2 mouse cellular contexts compared by ENCODE assay signal in the genomic region with DNA sequence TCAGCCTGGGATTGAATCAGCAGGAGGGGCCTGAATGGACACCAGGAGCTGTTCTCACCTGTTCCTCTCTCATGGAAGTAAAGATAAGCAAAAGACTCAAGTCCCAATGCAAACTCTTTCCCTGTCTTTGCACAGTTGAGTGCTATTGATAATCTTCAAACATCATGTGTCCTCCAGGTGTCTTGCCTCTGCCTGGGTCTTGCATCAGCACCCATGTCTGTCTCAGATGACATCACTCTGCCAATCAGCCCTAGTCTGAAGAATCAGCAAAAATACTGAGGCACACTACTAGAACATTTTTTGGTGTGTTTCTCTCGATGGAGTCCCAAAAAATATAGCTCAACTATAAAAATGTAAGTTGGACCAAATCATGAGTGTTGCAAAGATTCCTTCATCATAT.
TF ChIP-seq lines count a peak whose summit lies in the region.

No protein-coding gene starts in this region.

TF ChIP-seq in CH12.LX, 34 proteins besides CTCF, POLR2A, EP300 and RAD21:
- TF ChIP-seq ZMIZ1 (IDR thresholded peaks at IDR 0.05; ENCODE audit: low read depth, low read length): no peak
- peak; percentile 54; the same call in 1 of the 2 replicates for TF ChIP-seq MEF2A (IDR thresholded peaks at IDR 0.05; ENCODE audit: borderline replicate concordance, low read depth, low read length)
- TF ChIP-seq MAX (IDR thresholded peaks at IDR 0.05; ENCODE audit: low read length): peak; percentile 48; the same call in 1 of the 2 replicates
- no peak for TF ChIP-seq USF1 (IDR thresholded peaks at IDR 0.05; ENCODE audit: low read depth, low read length)
- TF ChIP-seq ETS1 (conservative IDR thresholded peaks at IDR 0.05; ENCODE audit: low read depth, low read length): peak; percentile 71
- TF ChIP-seq KAT2A (IDR thresholded peaks at IDR 0.05; ENCODE audit: insufficient replicate concordance, low read length): no peak
- no peak for TF ChIP-seq MXI1 (IDR thresholded peaks at IDR 0.05; ENCODE audit: low read depth, low read length)
- peak; percentile 36; the same call in 1 of the 2 replicates for TF ChIP-seq TCF12 (IDR thresholded peaks at IDR 0.05; ENCODE audit: low read depth, low read length)
- no peak for TF ChIP-seq CHD2 (IDR thresholded peaks at IDR 0.05; ENCODE audit: low read length)
- TF ChIP-seq JUN (IDR thresholded peaks at IDR 0.05; ENCODE audit: insufficient read depth, low read depth, low read length): peak; percentile 17; the same call in 1 of the 2 replicates
- no peak for TF ChIP-seq PAX5 (IDR thresholded peaks at IDR 0.05; ENCODE audit: low read length)
- TF ChIP-seq HCFC1 (IDR thresholded peaks at IDR 0.05; ENCODE audit: low read depth, low read length): no peak
- TF ChIP-seq JUND (conservative IDR thresholded peaks at IDR 0.05; ENCODE audit: low read depth, low read length): no peak; the same call in 1 of the 2 replicates
- peak; percentile 53; the same call in 1 of the 2 replicates for TF ChIP-seq MAFK (IDR thresholded peaks at IDR 0.05; ENCODE audit: insufficient replicate concordance, low read length)
- no peak for TF ChIP-seq RCOR1 (conservative IDR thresholded peaks at IDR 0.05; ENCODE audit: low read depth, low read length)

TF ChIP-seq in MEL, 35 proteins besides CTCF, POLR2A, EP300 and RAD21:
- TF ChIP-seq CHD1 (IDR thresholded peaks at IDR 0.05; ENCODE audit: low read depth, low read length): no peak
- no peak for TF ChIP-seq KAT2A (conservative IDR thresholded peaks at IDR 0.05; ENCODE audit: low read depth, low read length)
- no peak for TF ChIP-seq HCFC1 (IDR thresholded peaks at IDR 0.05; ENCODE audit: low read depth, low read length)
- no peak for TF ChIP-seq ZC3H11A (IDR thresholded peaks at IDR 0.05; ENCODE audit: low read depth, low read length)
- TF ChIP-seq TCF12 (IDR thresholded peaks at IDR 0.05; ENCODE audit: low read depth, low read length): no peak
- no peak for TF ChIP-seq ZKSCAN1 (IDR thresholded peaks at IDR 0.05; ENCODE audit: low read depth, low read length)
- TF ChIP-seq MEF2A (IDR thresholded peaks at IDR 0.05; ENCODE audit: extremely low read depth, insufficient replicate concordance, low read depth, low read length, poor library complexity, severe bottlenecking): no peak
- TF ChIP-seq ZNF384 (IDR thresholded peaks at IDR 0.05; ENCODE audit: low read depth, low read length): no peak
- no peak for TF ChIP-seq CHD2 (IDR thresholded peaks at IDR 0.05; ENCODE audit: low read length)
- TF ChIP-seq ZMIZ1 (IDR thresholded peaks at IDR 0.05; ENCODE audit: low read depth, low read length): no peak
- TF ChIP-seq MAZ (IDR thresholded peaks at IDR 0.05; ENCODE audit: low read depth, low read length): no peak
TF ChIP-seq in MEL: peak in this region for 0.
